ENCODE assay signal across 20 mouse cellular contexts in genomic region chr2:166091599-166091998, GRCm38 (mm10).
"Had no signal": no experiment of that assay in that cellular context is flagged by ENCODE, and none has a peak within 500 bp of the region (broad histone marks: within the 10 kb centered on the region; RNA-seq: fewer than 3 reads in every experiment).

No protein-coding gene starts in this region.

- H3K27me3 ChIP-seq: limb, embryonic 13.5 days; midbrain, embryonic 15.5 days; neural tube, embryonic 12.5 days; neural tube, embryonic 15.5 days; stomach, embryonic 15.5 days had no signal

- ATAC-seq: lung, postnatal 0 days; midbrain, embryonic 15.5 days had no signal

- H3K4me2 ChIP-seq: limb, embryonic 13.5 days; lung, embryonic 14.5 days; midbrain, embryonic 12.5 days; midbrain, embryonic 15.5 days; neural tube, embryonic 12.5 days; neural tube, embryonic 15.5 days; stomach, embryonic 15.5 days had no signal

- H3K4me3 ChIP-seq: left cerebral cortex, adult 2 months; limb, embryonic 13.5 days; midbrain, embryonic 12.5 days; midbrain, embryonic 15.5 days; neural tube, embryonic 12.5 days; neural tube, embryonic 15.5 days; stomach, embryonic 15.5 days had no signal

- H3K9ac ChIP-seq: limb, embryonic 13.5 days; liver, embryonic 14.5 days; liver, postnatal 0 days; lung, embryonic 14.5 days; midbrain, embryonic 12.5 days; midbrain, embryonic 15.5 days; neural tube, embryonic 12.5 days; neural tube, embryonic 15.5 days; stomach, embryonic 15.5 days had no signal

- H3K27ac ChIP-seq: left cerebral cortex, adult 2 months; limb, embryonic 13.5 days; liver, embryonic 14.5 days; macrophage; midbrain, embryonic 12.5 days; midbrain, embryonic 15.5 days; neural tube, embryonic 12.5 days; neural tube, embryonic 15.5 days; stomach, embryonic 15.5 days had no signal

- H3K4me1 ChIP-seq: neural tube, embryonic 15.5 days had no signal

- DNase-seq: kidney, adult 8-10 months; layer of hippocampus, postnatal 36 days; left cerebral cortex, postnatal 4 days; liver; liver, postnatal 0 days; lung, embryonic 14.5 days; right cerebral cortex, adult 18-20 months; right cerebral cortex, postnatal 14 days; right cerebral cortex, postnatal 4 days; thymus, postnatal 25 days had no signal

- H3K9me3 ChIP-seq: limb, embryonic 13.5 days; midbrain, embryonic 12.5 days; midbrain, embryonic 15.5 days; neural tube, embryonic 12.5 days; neural tube, embryonic 15.5 days; stomach, embryonic 15.5 days had no signal
